Mouse (Mus musculus): ENCODE measurements around the gene Wdr93. TPM values are rescaled to one million over a fixed set of nuclear protein-coding genes. Genes with fewer than 3 reads are reported as not detected.

Wdr93 gene
- polyA plus RNA-seq, 1 experiment from 2014 or later: 0.56 TPM

Other genes with a start within 250 kb of the Wdr93 start
- gene Rhcg, start 125.5 kb upstream of the Wdr93 start, polyA plus RNA-seq (2016; fragmentation: Nextera tagmentation; extraction: Ambion mirVana): 0.10 and 0.29 TPM in 2 replicates
- 14.7 and 14.9 TPM in 2 replicates for gene Ticrr, start 83.0 kb upstream of the Wdr93 start, polyA plus RNA-seq (2016; fragmentation: Nextera tagmentation; extraction: Ambion mirVana)
- 11.5 and 11.7 TPM in 2 replicates for gene Kif7, start 27.4 kb upstream of the Wdr93 start, polyA plus RNA-seq (2016; fragmentation: Nextera tagmentation; extraction: Ambion mirVana)
- gene Plin1, start 10.3 kb upstream of the Wdr93 start, polyA plus RNA-seq (2016; fragmentation: Nextera tagmentation; extraction: Ambion mirVana): 0.13 TPM in 1 of 2 replicates, not detected in the other
- 10.3 and 11.9 TPM in 2 replicates for gene Pex11a, start within 50 bp of the Wdr93 start, polyA plus RNA-seq (2016; fragmentation: Nextera tagmentation; extraction: Ambion mirVana)
- not detected in 2 replicates for gene Mesp1, start 50.6 kb downstream of the Wdr93 start, polyA plus RNA-seq (2016; fragmentation: Nextera tagmentation; extraction: Ambion mirVana)
- gene Mesp2, start 67.6 kb downstream of the Wdr93 start, polyA plus RNA-seq (2016; fragmentation: Nextera tagmentation; extraction: Ambion mirVana): 0.15 and 0.22 TPM in 2 replicates
- 5.2 and 7.6 TPM in 2 replicates for gene Anpep, start 117.9 kb downstream of the Wdr93 start, polyA plus RNA-seq (2016; fragmentation: Nextera tagmentation; extraction: Ambion mirVana)
- 33.8 and 38.1 TPM in 2 replicates for gene Ap3s2, start 177.5 kb downstream of the Wdr93 start, polyA plus RNA-seq (2016; fragmentation: Nextera tagmentation; extraction: Ambion mirVana)
- 18.7 and 20.5 TPM in 2 replicates for gene Arpin, start 192.2 kb downstream of the Wdr93 start, polyA plus RNA-seq (2016; fragmentation: Nextera tagmentation; extraction: Ambion mirVana)